Mouse (Mus musculus): Measurements from ENCODE around the gene Pou3f1.

Pou3f1 gene

DNA sequence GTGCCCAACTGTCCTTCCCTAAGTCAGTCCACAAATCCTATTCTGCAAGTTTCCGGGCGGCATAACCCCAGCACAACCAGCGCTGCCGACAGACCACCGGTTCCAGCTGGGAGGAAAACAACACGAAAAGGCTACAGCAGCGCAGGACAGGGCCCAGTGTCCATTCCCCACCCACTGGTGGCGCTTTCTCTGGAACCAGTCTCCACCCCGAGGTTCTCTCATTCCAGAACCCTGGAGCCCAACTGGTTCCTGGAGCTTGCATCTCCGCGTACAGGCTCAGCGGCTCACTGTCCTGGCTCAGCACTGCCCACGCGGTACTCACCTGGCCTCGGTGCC lies at the start of gene Pou3f1:
Pou3f1 (plus strand) TSS at position 290 of the 336 bp plus-strand sequence.
- no peak for DNase-seq (ENCODE audit: low spot score)

DNA sequence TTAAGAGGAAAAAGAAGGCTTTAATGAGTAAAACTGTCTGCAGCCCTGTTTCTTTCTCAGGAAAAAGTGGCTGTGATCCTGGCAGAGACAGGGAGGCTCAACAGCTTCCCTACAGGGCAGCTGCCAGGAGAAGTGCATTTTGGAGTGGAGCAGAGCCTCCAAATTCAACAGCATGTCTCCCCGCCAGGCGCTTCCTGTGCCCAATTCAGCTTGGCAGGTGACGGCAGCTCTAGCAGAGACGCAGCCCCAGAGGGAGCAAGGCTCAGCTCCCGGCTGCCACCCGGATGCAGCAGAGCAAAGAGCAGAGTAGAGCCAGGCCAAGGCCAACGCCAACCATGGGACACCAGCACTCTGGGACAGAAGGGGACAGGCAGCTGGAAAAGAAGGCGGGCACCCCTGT lies 49.4 kb upstream of the Pou3f1 start:
- no peak for DNase-seq (ENCODE audit: low spot score)

DNA sequence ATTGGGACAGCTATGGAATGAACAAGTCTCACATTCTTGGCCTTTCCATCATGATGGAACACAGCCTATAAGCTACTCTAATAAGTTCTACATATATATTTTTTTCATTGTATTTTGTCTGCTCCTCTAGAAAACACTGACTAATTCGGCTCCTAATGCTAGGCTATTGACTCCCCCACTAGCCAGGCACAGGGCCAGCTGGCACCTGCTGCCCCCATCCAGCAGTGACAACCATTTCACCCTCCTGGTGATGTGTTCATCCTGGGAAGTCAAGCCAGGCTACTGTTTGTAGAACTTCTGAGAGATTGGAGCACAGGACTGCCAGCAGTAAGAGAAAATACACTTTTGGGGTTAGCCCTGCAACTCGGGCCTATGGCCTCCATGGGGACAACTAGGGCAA lies 46.5 kb upstream of the Pou3f1 start:
- DNase-seq (ENCODE audit: low spot score), result no peak

DNA sequence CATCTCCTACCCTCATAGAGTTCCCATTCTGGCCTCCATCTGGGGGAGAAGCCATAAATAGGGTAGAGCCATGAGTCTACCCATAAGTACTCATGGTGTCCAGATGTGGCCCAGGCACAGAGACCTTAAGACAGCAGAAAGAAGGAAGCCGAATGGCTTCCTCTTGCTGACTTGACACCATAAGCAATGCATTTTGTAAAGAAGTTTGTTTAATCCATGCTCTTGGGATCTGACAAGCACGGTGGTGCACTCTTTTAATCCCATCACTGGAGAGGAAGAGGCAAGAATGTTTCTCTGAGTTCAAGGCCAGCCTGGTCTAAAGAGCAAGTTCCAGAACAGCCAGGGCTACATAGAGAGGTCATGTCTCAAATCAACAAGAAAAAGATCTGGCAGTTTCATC lies 45.9 kb upstream of the Pou3f1 start, which contains the start of gene 3100002H09Rik:
3100002H09Rik (minus strand) TSS at position 101 of the 400 bp plus-strand sequence.
- no peak for DNase-seq (ENCODE audit: low spot score)

DNA sequence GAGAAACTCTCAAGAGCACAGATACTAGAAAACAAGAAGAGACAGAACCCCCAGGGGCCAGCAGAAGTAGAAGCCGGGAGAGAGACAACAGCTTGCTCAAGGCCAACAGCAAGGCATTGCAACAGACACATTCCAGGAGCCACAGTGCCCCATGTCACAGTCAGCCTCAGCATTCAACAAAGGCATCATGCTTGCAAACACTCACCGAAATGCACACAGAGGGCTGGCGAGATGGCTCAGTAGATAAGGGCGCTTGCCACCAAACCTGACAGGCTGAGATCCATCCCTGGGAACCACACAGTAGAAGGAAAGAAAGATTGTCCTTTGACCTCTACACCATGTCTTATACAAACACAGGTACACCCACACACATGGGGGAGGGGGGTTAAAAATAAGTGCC lies 44.8 kb upstream of the Pou3f1 start:
- DNase-seq (ENCODE audit: low spot score), result no peak

DNA sequence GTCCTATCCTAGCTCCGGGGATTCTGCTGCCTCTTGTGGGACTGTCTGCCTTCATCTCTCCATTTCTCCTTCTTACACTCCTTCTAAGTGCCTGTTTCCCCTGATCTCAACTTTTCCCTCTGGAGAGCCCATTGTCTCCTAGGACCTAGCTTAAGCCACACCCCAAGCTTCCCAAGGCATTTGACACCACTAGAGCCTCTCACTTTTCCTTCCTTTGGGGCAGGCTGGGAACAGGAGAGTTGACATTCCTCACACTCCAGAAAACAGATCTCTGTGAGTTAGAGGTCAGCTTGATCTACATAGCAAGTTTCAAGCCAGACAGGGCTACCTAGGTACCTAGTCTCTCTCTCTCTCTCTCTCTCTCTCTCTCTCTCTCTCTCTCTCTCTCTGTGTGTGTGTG lies 42.4 kb upstream of the Pou3f1 start:
- no peak for DNase-seq (ENCODE audit: low spot score)

DNA sequence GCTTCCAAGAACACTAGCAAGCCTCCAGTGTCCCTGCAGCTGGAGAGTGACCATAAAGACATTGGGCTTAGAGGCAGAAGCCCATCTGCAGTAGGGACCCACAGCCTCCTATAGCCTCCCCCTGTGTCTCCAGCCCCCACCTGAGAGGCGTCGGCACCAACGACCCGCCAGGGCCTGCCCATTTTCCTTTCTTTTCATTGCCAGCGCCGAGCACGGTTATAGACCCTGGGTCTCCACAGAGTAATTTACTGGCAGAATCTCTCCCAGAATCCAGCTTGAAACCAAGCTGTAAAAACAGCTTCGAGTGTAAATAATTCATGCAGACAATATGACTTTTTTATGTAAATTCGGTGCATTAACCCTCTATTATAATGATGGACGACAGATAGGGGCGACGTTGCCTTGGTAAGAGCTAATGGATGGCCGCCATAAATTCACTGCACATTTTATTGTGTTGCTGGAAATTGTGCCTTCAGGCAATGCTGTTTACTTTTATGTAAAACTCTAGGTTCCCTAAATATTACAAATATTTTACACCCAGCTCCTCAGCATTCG lies 41.1 kb upstream of the Pou3f1 start:
- DNase-seq (ENCODE audit: low spot score), result no peak

DNA sequence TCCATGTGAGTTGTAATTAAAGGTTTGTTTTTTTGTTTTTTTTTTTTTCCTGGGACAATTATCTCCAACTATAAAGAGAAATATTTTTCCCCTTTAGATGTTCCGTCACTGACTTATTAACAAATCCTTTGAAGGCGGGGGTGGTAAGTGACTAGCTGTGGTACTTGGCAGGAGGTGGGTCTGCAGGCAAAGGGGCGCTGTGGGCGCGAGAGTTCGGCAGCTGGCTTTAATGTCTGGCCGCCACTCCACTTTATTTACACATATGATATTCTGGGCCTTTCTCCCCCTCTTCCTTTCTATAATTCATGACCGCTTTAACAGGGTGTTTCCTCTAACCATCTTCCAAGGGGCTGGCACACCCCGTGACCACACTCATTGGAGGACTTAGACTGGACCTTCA lies 40.6 kb upstream of the Pou3f1 start:
- no peak for DNase-seq (ENCODE audit: low spot score)

DNA sequence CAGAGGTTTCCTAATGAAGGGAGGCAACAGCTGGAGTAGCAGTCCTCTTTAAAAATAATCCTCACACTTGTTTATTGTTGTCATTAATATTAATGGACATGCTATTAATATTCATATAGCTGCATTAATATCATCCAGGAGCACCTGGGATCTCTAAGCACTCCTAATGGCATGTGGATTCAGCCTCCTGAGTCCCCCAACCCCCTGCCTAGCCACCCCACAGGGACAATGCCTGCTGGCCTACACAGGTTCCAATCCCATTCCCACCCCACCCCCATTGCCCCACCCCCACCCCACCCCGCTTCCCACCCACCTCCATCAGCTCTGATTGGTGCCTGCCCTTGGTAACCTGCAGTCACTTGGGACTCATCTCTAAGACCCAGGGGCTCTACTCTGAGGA lies 40.0 kb upstream of the Pou3f1 start:
- DNase-seq (ENCODE audit: low spot score), result no peak

DNA sequence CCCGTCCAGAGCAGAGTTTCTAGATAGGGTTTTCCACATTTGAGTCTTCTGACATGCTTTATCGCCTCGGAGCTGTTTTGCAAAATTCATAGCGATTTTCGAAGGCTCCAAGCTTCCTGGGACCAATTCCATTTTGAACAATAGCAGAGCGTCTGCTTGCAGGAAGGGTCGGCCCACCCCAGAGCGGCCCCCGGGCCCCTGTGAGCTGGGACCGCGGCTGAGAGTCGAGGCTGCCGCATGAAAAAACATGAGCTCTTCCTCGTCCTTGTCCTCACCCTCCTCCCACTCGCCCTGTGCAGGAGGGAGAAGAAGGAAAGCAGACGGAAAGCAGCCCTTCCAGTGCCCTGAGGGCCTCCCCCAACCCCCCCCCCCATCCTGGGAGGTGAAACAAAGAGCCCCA lies 38.0 kb upstream of the Pou3f1 start:
- DNase-seq (ENCODE audit: low spot score), result no peak

DNA sequence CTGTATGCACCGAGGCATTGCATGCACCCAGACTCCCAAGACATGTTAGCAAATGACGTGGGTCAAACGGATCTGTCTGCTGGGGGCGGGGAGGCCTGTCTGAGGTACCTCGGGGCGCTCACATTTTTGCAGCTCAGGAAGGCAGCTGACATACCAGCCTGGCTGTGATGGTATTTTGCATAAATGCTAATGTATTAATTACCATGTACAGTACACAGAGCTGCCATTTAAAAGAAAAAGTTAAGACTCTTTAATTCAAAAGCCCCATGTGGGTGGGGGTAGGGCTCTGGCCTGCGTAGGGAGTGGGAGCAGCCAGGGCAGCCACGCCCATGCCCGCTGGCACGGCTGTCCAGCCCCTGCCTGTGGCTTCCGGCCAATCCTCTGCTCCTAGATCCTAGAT lies 35.2 kb upstream of the Pou3f1 start:
- no peak for DNase-seq (ENCODE audit: low spot score)

DNA sequence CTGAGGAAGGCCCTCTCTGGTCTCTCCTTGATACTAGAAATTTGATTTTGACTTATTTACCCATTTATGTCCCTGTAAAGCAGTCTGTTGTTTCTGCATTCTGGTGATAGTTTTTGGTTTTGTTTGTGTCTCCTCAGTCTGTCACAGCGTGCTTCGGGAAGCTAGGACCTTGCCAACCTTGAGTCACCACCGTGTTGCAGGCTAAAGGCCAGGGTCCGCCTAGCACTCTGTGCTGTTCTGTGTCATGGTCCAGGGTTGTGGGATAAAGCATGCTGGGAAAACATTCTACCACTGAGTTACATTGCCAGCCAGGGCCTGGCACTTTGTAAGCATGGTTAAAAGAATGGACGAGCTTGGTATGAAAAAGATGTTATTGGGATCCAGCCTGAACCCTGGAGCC lies 34.0 kb upstream of the Pou3f1 start:
- no peak for DNase-seq (ENCODE audit: low spot score)

DNA sequence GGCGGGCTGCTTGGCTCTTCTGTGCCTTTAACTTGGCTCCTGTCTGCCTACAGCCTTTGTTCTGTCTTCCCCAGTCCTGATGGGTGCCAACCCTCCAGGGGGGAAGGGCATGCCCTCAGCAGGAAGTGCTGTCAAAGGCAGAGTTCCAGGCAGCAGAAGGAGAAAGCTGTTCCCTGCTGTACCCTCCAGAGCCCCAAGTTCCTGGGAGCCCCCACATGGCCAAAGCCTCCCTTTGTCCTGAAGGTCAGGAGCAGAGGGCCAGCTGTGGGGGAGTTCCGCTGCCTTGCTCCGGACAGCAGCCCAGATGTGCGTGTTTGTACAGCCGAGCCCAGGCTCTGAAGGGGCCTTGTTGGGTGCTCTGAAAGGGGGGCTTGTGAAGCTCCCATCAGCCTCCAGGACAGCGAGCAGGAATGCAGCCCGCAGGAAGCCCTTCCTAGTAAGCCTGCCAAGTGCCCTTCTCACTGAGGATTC lies 32.5 kb upstream of the Pou3f1 start:
- no peak for DNase-seq (ENCODE audit: low spot score)

DNA sequence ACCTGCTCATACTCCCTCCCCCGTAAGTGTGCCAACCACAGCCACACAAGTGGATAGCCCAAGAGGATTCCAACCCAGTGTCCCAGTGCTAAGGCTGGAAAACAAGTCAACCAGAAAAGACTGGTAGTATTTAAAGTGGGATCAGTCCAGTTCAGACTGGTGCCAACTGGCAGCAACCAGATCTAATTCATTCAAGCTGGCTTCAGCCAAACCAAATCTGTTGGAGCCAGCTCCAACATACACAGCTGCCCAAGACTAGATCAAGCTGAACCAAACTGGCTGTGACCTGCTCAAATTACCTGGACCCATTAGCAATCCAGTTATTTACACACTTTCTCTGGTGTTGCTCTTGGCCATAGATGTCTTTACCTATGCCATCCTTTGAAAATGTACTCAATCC lies 29.8 kb upstream of the Pou3f1 start:
- no peak for DNase-seq (ENCODE audit: low spot score)

DNA sequence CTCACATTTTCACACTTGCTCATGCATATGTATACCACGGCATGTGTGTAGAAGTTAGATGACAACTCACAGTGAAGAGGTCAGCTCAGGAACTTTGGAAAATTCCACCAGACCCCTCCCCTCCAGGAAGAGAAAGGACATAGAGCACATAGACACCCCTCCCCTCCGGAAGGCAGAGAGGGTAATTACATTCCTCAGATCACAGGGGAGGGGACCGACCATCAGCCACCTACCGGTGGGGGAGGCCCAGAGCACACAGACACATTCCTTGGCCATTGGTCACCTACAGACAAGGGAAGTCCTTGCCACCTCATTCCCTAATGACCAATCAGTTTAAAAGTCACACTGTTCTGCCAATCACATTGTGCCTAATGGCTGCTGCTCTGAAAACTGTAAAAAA lies 25.2 kb upstream of the Pou3f1 start:
- DNase-seq (ENCODE audit: low spot score), result no peak

DNA sequence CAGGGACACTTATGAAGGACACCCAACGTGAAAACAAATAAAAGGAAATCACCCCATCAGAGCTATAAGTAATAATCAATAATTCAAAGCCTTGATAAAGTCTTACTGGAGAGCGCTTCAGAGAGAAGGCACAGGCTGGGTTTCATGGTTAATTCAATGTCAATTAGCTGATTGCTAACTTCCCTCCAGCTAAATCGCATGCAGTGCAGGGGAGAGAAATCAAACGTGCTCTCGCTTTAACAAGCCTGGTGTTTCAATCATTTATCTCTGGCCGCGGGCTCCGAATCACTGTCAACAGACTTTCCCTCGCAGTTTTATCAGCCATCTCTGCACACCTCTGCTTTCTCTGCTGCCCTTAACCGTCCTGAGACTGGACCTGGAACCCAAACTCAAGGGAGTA lies 23.8 kb upstream of the Pou3f1 start:
- no peak for DNase-seq (ENCODE audit: low spot score)

DNA sequence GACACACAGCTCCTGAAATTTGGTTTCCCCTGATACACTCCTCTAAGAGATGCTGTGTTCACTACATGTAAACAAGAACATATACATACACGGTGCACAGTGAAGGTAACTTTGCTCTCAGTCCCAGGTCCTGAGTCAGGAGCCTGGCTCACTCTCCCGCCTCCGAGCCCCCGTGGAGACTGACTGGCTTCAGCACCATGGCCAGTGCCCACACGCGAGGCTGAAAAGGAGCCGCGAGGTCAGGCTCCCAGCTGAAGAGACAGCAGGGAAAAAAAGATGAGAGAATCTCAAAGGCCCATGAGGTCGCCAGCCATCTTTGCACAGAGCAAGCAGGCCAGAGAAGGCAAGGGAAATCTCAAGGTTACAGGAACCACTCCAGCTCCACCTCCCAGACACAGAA lies 23.3 kb upstream of the Pou3f1 start:
- no peak for DNase-seq (ENCODE audit: low spot score)

DNA sequence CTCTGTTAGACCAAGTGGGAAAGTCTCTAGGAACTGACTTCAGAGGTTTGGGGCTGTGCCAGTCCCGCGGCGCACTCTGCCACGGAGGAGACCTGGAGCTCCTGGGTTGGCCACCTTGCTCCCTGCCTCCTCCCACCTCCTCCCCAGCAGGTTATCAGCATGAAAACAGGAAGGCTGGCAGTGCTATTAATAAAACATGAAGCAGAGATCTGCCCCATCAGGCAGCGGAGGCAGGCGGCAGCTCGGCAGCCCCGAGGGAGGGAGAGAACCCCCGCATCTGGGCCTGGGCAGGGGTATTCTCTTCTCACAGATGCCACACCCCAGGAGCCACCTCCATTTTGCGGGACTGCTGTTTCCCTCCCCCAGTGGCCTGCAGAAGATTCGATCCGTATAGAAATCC lies 16.9 kb upstream of the Pou3f1 start:
- no peak for DNase-seq (ENCODE audit: low spot score)

DNA sequence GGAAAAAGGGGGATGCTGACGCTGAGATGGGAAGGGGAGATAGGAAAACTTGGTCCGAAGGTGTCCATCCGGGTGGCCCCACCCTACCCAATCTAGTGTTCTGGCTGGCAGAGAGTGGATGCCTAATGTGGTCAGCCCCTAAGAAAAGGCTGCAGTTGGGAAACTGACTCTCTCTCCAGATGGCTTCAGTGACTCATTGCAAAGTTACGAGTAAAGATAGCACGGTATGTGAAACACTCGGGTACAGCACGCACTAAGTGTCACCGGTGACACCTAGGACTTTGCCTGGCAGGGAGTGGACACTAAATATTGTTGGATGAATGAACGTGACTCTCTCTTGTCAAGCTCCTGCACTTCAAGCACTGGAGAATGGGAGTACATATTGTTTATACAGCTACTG lies 12.7 kb upstream of the Pou3f1 start:
- DNase-seq (ENCODE audit: low spot score), result no peak

DNA sequence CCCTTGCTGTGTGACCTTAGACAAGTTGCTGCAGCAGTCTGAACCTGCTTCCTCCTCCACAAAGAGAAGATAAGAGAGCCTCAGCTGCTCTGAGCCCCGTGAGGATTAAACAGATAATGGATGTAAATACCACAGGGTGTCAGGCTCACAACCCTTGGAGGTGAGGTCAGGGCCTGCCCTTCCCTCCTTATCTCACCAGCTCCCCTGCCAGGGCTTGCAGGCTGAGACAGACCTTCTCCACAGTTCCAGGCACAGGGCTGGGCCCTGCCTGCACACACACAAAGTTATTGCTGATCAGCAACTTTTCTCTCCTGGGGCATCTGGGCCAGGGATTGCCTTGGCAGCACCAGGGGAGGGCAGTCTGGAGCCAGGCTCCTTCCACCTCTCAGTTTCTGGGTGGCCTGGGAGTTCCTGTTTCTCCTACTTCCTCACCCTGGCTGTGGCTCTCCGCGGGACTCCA lies 11.6 kb upstream of the Pou3f1 start:
- no peak for DNase-seq (ENCODE audit: low spot score)

DNA sequence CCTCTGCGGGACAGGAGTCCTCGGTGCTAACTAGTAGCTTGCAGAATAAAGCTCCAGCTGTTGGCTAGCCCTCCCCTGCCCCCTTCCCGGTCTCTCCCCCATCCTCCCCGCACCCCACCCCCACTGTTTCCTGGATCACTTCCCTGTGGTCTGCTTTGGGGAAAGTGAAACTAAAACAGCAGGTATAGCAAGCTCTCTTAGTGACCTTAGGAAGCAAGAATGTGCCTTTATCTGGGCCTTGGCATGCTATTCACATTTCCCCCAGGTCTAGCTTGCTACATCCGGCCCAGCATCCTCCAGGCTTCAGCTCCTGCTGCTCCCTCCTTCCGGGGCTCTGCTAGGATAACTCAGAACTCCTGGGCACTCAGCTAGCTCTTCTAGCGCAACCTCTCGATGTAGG lies 10.0 kb upstream of the Pou3f1 start:
- DNase-seq (ENCODE audit: low spot score), result no peak

DNA sequence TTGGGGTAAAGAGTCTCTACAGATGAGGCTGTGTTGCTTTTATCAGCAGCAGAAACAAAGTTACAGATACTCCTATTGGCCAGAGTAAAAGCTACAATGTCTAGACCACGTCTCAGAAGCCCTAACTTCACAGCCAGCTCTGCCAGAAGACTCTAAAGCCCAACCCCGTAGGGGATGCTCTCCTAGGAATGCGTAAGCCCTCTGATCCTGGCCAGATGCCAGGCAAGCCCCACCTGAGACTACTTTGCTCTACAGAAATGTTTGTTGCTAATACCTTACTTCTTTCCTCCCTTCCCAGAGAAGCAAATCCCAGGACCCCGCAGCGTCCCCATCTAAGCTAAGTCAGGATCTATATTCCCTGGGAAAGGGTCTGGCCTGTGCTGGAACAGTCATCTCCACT lies 8.7 kb upstream of the Pou3f1 start:
- DNase-seq (ENCODE audit: low spot score), result no peak

DNA sequence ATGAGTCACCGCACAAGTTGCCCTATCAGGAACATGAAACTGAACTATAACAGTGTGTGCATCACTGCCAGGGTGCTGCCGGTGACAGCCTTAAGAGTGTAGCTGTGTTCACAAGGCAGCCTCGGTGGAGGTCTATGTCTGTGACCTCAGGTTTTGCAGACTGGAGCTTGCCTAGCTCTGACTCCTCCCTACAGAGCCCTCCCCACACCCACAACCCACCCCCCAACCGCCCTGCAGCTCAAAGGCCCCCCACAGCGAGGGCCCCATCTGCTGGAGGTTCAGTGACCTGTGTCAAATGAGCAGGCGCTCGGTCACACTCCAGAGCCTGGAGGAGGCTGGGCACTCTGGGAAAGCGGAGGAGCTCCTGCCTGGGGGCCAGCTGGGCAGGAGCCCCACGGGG lies 3.7 kb upstream of the Pou3f1 start:
- DNase-seq (ENCODE audit: low spot score), result no peak

DNA sequence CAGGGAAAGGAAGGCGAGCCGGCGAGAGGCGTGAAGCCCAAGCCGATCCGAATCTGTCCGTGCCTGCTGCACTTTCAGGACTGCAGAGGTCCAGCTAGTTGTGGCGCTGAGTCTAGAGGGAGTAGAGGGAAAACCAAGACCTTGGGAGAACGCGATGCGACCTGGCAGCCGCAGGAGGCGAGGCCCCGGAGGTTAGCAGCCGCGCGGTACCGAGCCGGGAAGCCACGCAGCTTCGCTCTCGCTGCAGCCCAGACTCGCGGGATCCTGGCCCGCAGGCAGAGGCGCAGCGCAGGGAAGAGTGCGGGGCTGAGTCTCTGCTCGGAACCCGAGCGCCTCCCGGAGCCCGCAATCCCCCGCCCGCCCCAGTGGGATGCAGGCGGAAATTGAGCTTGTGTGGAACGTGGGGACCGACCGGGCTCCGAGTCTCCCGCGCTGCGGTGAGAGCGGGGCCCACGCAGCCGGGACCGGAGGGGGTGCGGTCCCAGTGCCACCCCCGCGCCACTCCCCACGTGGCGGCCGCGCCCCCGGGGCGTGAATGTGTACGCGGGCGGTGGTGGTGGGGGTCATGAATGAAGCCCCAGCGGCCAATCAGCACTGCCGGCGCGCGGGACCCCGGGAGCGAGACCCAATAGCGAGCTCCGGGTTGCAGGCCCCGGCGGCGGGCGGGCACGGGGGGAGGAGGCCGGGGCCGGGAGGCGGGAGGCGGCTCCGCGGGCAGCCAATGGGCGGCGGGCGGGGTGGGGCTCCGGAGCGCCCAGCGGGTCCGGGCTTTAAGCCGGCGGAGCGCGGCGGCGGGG lies 445 bp downstream of the Pou3f1 start:
- peak; percentile 77 for DNase-seq (ENCODE audit: low spot score)
